Mouse (Mus musculus) lung, embryonic 15.5 days (tissue): ENCODE data around the gene Sdk1. TPM values are rescaled to one million over a fixed set of nuclear protein-coding genes. Genes with fewer than 3 reads are reported as not detected.

Experiments
- ATAC-seq: fragments of 200-750 bp; cut with Nextera tagmentation; 2 replicates; pipeline ENCODE4 v1.8.0; 2017; ENCODE audit warnings: moderate number of reproducible peaks, borderline replicate concordance; ENCODE audit not compliant: low FRiP score, low TSS enrichment; ENCODE audit errors: extremely low read depth
- H3K27ac ChIP-seq: fragments of 300-500 bp; sonication (generic); 2 replicates; pipeline ENCODE4 v1.5.1; 2015; ENCODE audit warnings: moderate library complexity, mild to moderate bottlenecking, inconsistent platforms
- H3K27me3 ChIP-seq: fragments of 300-500 bp; sonication (generic); 2 replicates; pipeline ENCODE4 v1.6.1; 2015; ENCODE audit warnings: inconsistent platforms
- H3K36me3 ChIP-seq: fragments of 300-500 bp; sonication (generic); 2 replicates; pipeline ENCODE4 v1.6.1; 2015; ENCODE audit warnings: inconsistent platforms
- H3K4me1 ChIP-seq: fragments of 300-500 bp; sonication (generic); 2 replicates; pipeline ENCODE4 v1.6.1; 2015; ENCODE audit warnings: inconsistent platforms
- H3K4me2 ChIP-seq: fragments of 300-500 bp; sonication (generic); 2 replicates; pipeline ENCODE4 v1.6.1; 2015; ENCODE audit warnings: inconsistent platforms, mild to moderate bottlenecking, moderate library complexity
- H3K4me3 ChIP-seq: fragments of 300-500 bp; sonication (generic); 2 replicates; pipeline ENCODE4 v1.5.1; 2015; ENCODE audit warnings: mild to moderate bottlenecking, inconsistent platforms
- H3K9ac ChIP-seq: fragments of 300-500 bp; sonication (generic); 2 replicates; pipeline ENCODE4 v1.6.1; 2015; ENCODE audit warnings: inconsistent platforms
- H3K9me3 ChIP-seq: fragments of 300-500 bp; sonication (generic); 2 replicates; pipeline ENCODE4 v1.6.1; 2016; ENCODE audit warnings: inconsistent platforms
- WGBS: fragments of 180-500 bp; shearing (Covaris S2); methylation state at CpG from one replicate; pipeline ENCODE4 v1.1.7; 2015; 5-methylcytosine and 5-hydroxymethylcytosine counted together
- polyA plus RNA-seq: library from polyadenylated mRNA; unstranded; fragments of >200 nt; fragmentation: Nextera tagmentation; extraction: Ambion mirVana; gene quantifications from 2 replicates; pipeline ENCODE4 v1.2.1, GENCODE M21; 2015

Gene Sdk1
- polyA plus RNA-seq, 1 experiment from 2014 or later: 0.72 TPM

GRCm38 (mm10) chr5:141793926-141794325, 552.6 kb downstream of the Sdk1 start:
- no peaks in the 10 kb centered on the region for H3K9me3 ChIP-seq
- H3K27me3 ChIP-seq: no peaks in the 10 kb centered on the region
- no peaks in the 10 kb centered on the region for H3K36me3 ChIP-seq
- 79% methylated on average over 4 of the region's 4 CpGs for WGBS
- no peak overlapping the region for H3K4me3 ChIP-seq
- H3K4me2 ChIP-seq: no peak overlapping the region
- H3K4me1 ChIP-seq: no peaks in the 10 kb centered on the region
- ATAC-seq: no peak
- H3K9ac ChIP-seq: no peak overlapping the region
- no peak overlapping the region for H3K27ac ChIP-seq

GRCm38 (mm10) chr5:141823823-141824330, 582.6 kb downstream of the Sdk1 start:
- H3K4me1 ChIP-seq: no peaks in the 10 kb centered on the region
- H3K36me3 ChIP-seq: no peaks in the 10 kb centered on the region
- no peak overlapping the region for H3K4me2 ChIP-seq
- no peak for ATAC-seq
- no peaks in the 10 kb centered on the region for H3K9me3 ChIP-seq
- no peak overlapping the region for H3K27ac ChIP-seq
- H3K9ac ChIP-seq: no peak overlapping the region
- H3K4me3 ChIP-seq: no peak overlapping the region
- WGBS: 31% methylated on average over 10 of the region's 10 CpGs
- H3K27me3 ChIP-seq: no peaks in the 10 kb centered on the region

GRCm38 (mm10) chr5:141824739-141825379, 583.6 kb downstream of the Sdk1 start:
- no peak overlapping the region for H3K4me2 ChIP-seq
- H3K27ac ChIP-seq: no peak overlapping the region
- WGBS: 63% methylated on average over 16 of the region's 16 CpGs
- no peak for ATAC-seq
- no peak overlapping the region for H3K9ac ChIP-seq
- H3K36me3 ChIP-seq: no peaks in the 10 kb centered on the region
- no peak overlapping the region for H3K4me3 ChIP-seq
- H3K4me1 ChIP-seq: no peaks in the 10 kb centered on the region
- H3K27me3 ChIP-seq: no peaks in the 10 kb centered on the region
- H3K9me3 ChIP-seq: no peaks in the 10 kb centered on the region

GRCm38 (mm10) chr5:141835566-141835965, 594.3 kb downstream of the Sdk1 start:
- H3K4me3 ChIP-seq: no peak overlapping the region
- no peak for ATAC-seq
- no peak overlapping the region for H3K27ac ChIP-seq
- H3K4me2 ChIP-seq: no peak overlapping the region
- no peaks in the 10 kb centered on the region for H3K9me3 ChIP-seq
- H3K4me1 ChIP-seq: no peaks in the 10 kb centered on the region
- no peak overlapping the region for H3K9ac ChIP-seq
- 62% methylated on average over 6 of the region's 6 CpGs for WGBS
- no peaks in the 10 kb centered on the region for H3K27me3 ChIP-seq
- no peaks in the 10 kb centered on the region for H3K36me3 ChIP-seq

GRCm38 (mm10) chr5:141836892-141837455, 595.7 kb downstream of the Sdk1 start:
- no peaks in the 10 kb centered on the region for H3K36me3 ChIP-seq
- no peaks in the 10 kb centered on the region for H3K4me1 ChIP-seq
- H3K9ac ChIP-seq: no peak overlapping the region
- no peak overlapping the region for H3K4me3 ChIP-seq
- no peak overlapping the region for H3K27ac ChIP-seq
- no peaks in the 10 kb centered on the region for H3K9me3 ChIP-seq
- H3K4me2 ChIP-seq: no peak overlapping the region
- ATAC-seq: no peak
- no peaks in the 10 kb centered on the region for H3K27me3 ChIP-seq
- 58% methylated on average over 8 of the region's 8 CpGs for WGBS

GRCm38 (mm10) chr5:141844701-141845100, 603.4 kb downstream of the Sdk1 start:
- no peaks in the 10 kb centered on the region for H3K36me3 ChIP-seq
- no peak overlapping the region for H3K4me2 ChIP-seq
- no peak for ATAC-seq
- no peak overlapping the region for H3K9ac ChIP-seq
- no peaks in the 10 kb centered on the region for H3K4me1 ChIP-seq
- H3K27ac ChIP-seq: no peak overlapping the region
- no peaks in the 10 kb centered on the region for H3K9me3 ChIP-seq
- no peak overlapping the region for H3K4me3 ChIP-seq
- 65% methylated on average over 4 of the region's 4 CpGs for WGBS
- no peaks in the 10 kb centered on the region for H3K27me3 ChIP-seq

- Histone ChIP-seq H3K27ac (no peak overlapping the region), H3K4me3 (no peak overlapping the region), H3K9ac (no peak overlapping the region), H3K27me3 (no peaks in the 10 kb centered on the region), H3K9me3 (no peaks in the 10 kb centered on the region), H3K4me1 (peaks cover 7% of the 10 kb centered on the region), H3K4me2 (no peak overlapping the region), H3K36me3 (no peaks in the 10 kb centered on the region)
- ATAC-seq: no peak
- 81% methylated on average over 4 of the region's 4 CpGs for WGBS
Observed at GRCm38 (mm10) chr5:141847686-141848085, 606.4 kb downstream of the Sdk1 start.

- Histone ChIP-seq H3K4me3 (no peak overlapping the region), H3K4me2 (no peak overlapping the region), H3K9me3 (no peaks in the 10 kb centered on the region), H3K36me3 (no peaks in the 10 kb centered on the region), H3K27me3 (no peaks in the 10 kb centered on the region), H3K27ac (no peak overlapping the region), H3K4me1 (peaks cover 8% of the 10 kb centered on the region), H3K9ac (no peak overlapping the region)
- no peak for ATAC-seq
- WGBS: 12% methylated on average over 8 of the region's 8 CpGs
Observed at GRCm38 (mm10) chr5:141852175-141852574, 610.9 kb downstream of the Sdk1 start.

- H3K4me2 ChIP-seq: no peak overlapping the region
- no peak overlapping the region for H3K27ac ChIP-seq
- no peaks in the 10 kb centered on the region for H3K27me3 ChIP-seq
- no peaks in the 10 kb centered on the region for H3K9me3 ChIP-seq
- no peak overlapping the region for H3K9ac ChIP-seq
- H3K36me3 ChIP-seq: no peaks in the 10 kb centered on the region
- H3K4me3 ChIP-seq: no peak overlapping the region
- 69% methylated on average over 2 of the region's 2 CpGs for WGBS
- ATAC-seq: no peak
- peaks cover 8% of the 10 kb centered on the region for H3K4me1 ChIP-seq
Observed at GRCm38 (mm10) chr5:141856447-141856846, 615.2 kb downstream of the Sdk1 start.

- no peak overlapping the region for H3K27ac ChIP-seq
- no peaks in the 10 kb centered on the region for H3K9me3 ChIP-seq
- no peak overlapping the region for H3K4me3 ChIP-seq
- no peaks in the 10 kb centered on the region for H3K36me3 ChIP-seq
- WGBS: 53% methylated on average over 1 of the region's 1 CpGs
- H3K27me3 ChIP-seq: no peaks in the 10 kb centered on the region
- peaks cover under 1% of the 10 kb centered on the region; the same call in 1 of the 2 replicates for H3K4me1 ChIP-seq
- no peak for ATAC-seq
- H3K4me2 ChIP-seq: no peak overlapping the region
- no peak overlapping the region for H3K9ac ChIP-seq
Observed at GRCm38 (mm10) chr5:141857781-141858180, 616.5 kb downstream of the Sdk1 start.

GRCm38 (mm10) chr5:141858406-141859160, 617.3 kb downstream of the Sdk1 start:
- Histone ChIP-seq H3K9ac (no peak overlapping the region), H3K4me2 (no peak overlapping the region), H3K27ac (no peak overlapping the region), H3K4me3 (no peak overlapping the region), H3K27me3 (no peaks in the 10 kb centered on the region), H3K9me3 (no peaks in the 10 kb centered on the region), H3K4me1 (no peaks in the 10 kb centered on the region), H3K36me3 (no peaks in the 10 kb centered on the region)
- ATAC-seq: no peak
- WGBS: 36% methylated on average over 8 of the region's 8 CpGs

- Histone ChIP-seq H3K27ac (no peak overlapping the region), H3K4me1 (no peaks in the 10 kb centered on the region), H3K4me2 (no peak overlapping the region), H3K9ac (no peak overlapping the region), H3K36me3 (no peaks in the 10 kb centered on the region), H3K27me3 (no peaks in the 10 kb centered on the region), H3K9me3 (no peaks in the 10 kb centered on the region), H3K4me3 (no peak overlapping the region)
- no peak for ATAC-seq
- WGBS: 61% methylated on average over 3 of the region's 3 CpGs
Observed at GRCm38 (mm10) chr5:141866042-141866441, 624.8 kb downstream of the Sdk1 start.
